Mouse (Mus musculus): ENCODE measurements around the gene Tmem88. TPM values are rescaled to one million over a fixed set of nuclear protein-coding genes. Genes with fewer than 3 reads are reported as not detected.

Tmem88 gene
- polyA plus RNA-seq, 1 experiment from 2014 or later: 0.18 TPM

DNA sequence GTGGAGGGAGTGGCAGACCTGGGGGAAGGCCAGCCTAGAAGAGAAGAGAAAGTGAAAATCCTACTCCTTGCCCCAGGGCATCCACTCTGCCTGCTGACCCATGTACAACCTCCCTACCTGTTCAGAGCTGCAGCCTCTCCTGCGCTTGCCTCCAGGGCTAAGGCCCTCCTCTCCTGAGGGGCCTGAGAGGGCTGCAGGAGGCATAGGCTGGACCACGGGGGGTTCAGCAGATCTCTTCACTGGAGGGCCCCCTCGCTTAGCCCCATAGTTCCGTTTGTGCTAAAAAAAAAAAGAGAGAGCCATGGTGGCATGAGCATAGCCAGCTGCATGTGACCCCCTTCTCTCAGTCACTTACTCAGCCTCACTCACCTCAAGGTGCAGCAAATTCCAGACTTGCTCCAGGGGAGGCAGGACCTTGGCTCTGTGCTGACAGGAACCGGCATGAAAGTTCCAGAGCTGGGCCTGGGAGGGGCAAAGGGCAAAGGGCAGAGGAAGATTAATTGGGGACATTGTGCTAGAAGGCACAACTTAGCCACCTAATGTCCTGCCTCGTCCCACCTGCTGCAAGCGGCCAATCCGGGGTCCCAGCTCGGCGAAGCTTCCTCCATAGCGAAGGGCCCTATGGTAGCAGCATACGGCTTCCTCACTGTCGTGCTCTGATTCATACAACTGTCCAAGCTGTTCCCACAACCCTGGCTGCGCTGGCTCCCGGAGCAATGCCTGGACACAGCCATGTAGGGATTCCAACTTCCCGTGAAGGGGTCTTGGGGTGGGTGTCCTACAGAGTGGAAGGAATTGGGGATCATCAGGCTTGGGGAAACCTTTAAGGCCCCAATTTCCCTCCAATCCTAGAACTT lies 9.1 kb upstream of the Tmem88 start:
- in situ Hi-C loops (cut with MboI; ENCODE audit: low pct_unique_long_range_greater_than_20kb): loop anchor here (25.0 kb wide), 1 partner anchor 580 kb away; the partner anchor contains the start of genes Ctdnep1, Elp5, Gabarap and Phf23
- ATAC-seq (no peak), DNase-seq (ENCODE audit: low read depth, low spot score) (no peak)
- ChIA-PET POLR2A (interaction anchor here (0.6 to 3.4 kb wide), 4 partner anchors 9 to 91 kb away, joined by 3 to 34 read pairs (median 5); partner anchors contain the start of gene Tmem88), CTCF (interaction anchor here (0.9 kb wide), 1 partner anchor 25 kb away, joined by 3 read pairs; no protein-coding TSS in a partner anchor)
- H3K27me3 ChIP-seq: no peaks in the 10 kb centered on the region
- no peak for TF ChIP-seq CTCF (IDR thresholded peaks at IDR 0.05)

DNA sequence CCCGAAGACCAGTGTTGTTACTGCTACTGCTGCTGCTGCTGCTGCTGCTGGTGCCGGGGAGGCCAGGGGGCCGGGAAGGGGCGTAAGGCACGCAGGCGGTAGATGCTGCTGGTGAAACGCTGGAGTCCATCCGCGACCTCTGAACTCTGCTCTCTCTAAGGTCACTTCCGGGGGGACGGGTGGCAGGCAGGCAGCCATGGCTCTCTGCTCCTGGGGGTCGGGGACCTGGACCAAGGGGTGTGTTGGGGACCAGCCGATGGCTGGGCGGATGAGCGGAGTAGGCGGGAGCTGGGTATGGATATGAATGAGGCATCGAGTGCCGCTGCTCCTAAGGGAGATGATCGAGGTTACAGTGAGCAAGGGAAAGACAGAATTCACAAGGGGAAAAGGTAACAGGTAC lies 8.2 kb upstream of the Tmem88 start:
- in situ Hi-C loops (cut with MboI; ENCODE audit: low pct_unique_long_range_greater_than_20kb): loop anchor here (25.0 kb wide), 1 partner anchor 581 kb away; the partner anchor contains the start of genes Ctdnep1, Elp5, Gabarap and Phf23
- ChIA-PET CTCF (no interaction called here), POLR2A (no interaction called here)
- no peak for TF ChIP-seq CTCF (IDR thresholded peaks at IDR 0.05)
- DNase-seq (ENCODE audit: low read depth, low spot score) (no peak), ATAC-seq (no peak)
- no peaks in the 10 kb centered on the region for H3K27me3 ChIP-seq

DNA sequence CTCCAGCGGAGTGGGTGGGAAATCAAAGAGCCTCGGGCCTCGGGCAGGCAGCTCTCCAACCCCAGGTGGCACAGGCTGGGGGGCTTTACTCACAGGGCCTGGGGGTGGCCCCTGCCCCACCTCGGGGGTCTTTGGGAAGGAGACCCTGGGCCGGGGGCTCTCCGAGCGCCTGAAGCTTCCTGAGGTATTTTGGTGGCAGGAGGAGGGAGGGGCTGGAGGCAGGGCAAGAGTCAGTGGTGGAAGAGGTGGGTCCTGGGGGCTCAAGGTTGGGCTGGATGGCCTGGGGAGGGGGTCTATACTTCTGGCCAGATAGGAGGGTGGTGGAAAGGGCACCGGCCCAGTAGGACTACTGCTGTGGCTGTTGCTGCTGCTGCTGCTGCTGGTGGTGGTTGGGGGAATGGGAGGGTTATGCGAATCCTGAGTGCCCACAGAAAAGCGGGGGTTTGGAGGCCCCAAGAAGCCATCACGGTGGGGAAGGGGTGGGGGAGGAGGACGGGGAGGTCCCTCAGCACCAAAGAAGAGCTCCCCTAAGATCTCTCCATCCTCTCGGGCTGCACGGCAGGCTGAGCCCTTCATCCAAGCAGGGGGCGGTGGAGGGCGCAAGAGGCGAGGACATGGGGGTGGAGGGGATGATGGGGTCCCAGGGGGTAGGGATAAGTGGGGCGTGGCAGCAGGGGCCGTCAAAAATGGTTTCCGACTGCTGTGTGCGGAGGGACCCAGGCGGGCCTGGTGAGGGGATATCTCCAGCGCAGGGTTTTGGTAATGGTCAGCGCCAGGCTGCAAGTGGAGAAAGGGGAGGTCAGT lies 7.6 kb upstream of the Tmem88 start:
- in situ Hi-C loops (cut with MboI; ENCODE audit: low pct_unique_long_range_greater_than_20kb): loop anchor here (25.0 kb wide), 1 partner anchor 582 kb away; the partner anchor contains the start of genes Ctdnep1, Elp5, Gabarap and Phf23
- CTCF ChIA-PET: no interaction called here
- POLR2A ChIA-PET: no interaction called here
- ATAC-seq: no peak
- DNase-seq (ENCODE audit: low read depth, low spot score): no peak
- H3K27me3 ChIP-seq: no peaks in the 10 kb centered on the region
- TF ChIP-seq CTCF (IDR thresholded peaks at IDR 0.05): no peak

DNA sequence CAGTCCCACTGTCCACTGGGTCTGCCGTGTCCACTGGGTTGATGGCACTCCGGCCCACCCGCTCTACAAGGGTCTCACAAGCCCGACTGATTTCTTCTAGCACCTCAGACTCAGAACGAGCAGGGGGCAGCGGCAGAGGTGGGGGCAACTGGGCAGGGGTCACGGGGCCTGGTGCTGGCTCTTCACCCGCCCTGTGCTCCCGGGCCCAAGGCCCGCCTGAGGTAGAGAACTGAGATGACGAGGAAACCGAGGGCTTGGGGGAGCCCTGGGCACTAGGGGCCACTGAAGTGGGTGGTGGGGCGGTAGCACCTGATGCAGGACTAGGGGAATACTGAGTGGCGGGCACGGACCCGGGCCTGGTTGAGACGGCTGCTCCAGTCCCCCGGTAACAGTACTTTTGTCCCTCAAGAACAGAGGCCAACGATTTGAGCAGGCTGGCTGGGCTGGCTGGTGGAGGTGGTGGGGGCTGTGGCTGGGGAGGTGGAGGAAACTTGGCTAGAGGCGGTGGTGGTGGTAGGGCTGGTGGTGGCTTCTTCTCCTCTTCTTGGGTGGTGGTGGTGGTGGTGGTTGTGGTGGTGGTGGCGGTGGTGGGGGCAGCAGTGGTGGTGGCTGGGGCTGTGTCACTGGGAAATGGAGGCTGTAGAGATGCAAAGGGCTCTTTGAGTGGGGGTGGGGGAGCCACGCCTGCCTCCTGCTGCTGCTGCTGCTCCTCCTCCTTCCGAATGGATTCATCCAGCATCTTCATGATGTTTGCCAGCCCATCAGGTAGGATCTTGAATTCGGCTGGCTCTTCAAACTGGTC lies 6.8 kb upstream of the Tmem88 start:
- ATAC-seq (no peak), DNase-seq (ENCODE audit: low read depth, low spot score) (no peak)
- no peak for TF ChIP-seq CTCF (IDR thresholded peaks at IDR 0.05)
- ChIA-PET POLR2A (no interaction called here), CTCF (no interaction called here)
- H3K27me3 ChIP-seq: no peaks in the 10 kb centered on the region
- in situ Hi-C loops (cut with MboI; ENCODE audit: low pct_unique_long_range_greater_than_20kb): loop anchor here (25.0 kb wide), 1 partner anchor 583 kb away; the partner anchor contains the start of genes Ctdnep1, Elp5, Gabarap and Phf23

DNA sequence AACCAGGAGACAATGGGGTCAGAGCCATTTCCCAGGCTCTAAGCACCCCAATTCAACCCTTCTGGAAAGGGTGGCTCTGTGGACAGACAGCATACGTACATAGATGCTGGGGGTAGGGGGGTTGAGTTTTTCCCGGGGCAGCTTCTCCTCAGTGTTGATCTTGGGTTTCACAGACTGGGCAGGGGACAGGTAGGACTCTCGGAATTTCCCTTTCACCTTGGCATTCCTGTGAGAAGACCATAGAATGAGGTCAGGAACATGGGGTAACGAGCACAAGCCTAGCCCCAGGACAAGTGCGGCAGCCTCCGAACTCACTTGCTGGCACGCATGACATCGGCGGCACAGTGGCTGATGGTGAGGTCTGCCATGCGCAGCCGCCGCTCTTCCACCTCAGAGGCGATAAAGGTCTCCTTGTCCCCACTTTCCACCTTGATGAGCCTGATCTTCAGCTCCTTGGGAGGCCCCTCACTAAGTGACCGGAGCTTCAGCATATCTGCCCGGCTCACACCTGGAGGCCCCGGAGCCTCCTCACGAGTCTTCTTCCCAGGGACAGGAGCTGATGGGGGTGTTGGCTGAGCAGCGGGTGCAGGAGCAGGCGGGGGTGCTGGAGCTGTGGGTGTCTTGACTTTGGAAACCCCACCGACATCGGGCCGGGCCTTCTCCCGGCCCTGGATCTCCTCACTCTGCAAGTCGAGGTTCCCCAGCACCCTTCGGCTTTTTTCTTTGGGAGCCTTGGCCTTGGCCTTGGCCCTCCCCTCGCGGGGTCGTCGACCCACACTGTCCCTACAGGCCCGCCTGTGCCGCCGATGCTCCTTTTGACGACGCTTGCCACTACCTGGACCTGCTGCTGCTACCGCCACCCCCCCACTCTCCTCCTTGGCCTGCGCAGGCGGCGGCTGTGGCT lies 5.9 kb upstream of the Tmem88 start:
- in situ Hi-C loops (cut with MboI; ENCODE audit: low pct_unique_long_range_greater_than_20kb): loop anchor here (25.0 kb wide), 1 partner anchor 583 kb away; the partner anchor contains the start of genes Ctdnep1, Elp5, Gabarap and Phf23
- no peak for ATAC-seq
- ChIA-PET POLR2A (no interaction called here), CTCF (no interaction called here)
- TF ChIP-seq CTCF (IDR thresholded peaks at IDR 0.05): no peak
- no peaks in the 10 kb centered on the region for H3K27me3 ChIP-seq
- no peak for DNase-seq (ENCODE audit: low read depth, low spot score)

DNA sequence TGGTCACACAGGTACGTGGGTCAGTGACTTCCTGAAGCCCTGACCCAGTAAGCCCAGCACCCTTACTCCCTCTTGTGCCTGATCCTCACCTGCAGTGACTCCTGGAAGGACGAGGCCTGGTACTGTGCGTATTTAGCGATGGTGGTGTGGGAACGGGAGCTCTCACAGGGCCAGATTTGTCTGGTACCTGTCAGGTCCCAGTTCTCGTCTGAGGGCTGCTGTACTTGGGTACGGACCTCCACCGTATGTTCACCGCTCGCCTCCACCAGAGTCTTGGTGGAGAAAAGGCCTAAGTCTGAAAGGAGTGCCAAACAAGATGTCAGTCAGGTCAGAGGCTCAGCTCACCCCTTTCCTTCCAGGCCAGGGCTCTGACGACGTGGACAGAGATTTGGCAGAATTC lies 4.0 kb upstream of the Tmem88 start:
- no peaks in the 10 kb centered on the region for H3K27me3 ChIP-seq
- ChIA-PET CTCF (interaction anchor here (0.9 kb wide), 1 partner anchor 144 kb away, joined by 3 read pairs; no protein-coding TSS in a partner anchor), POLR2A (interaction anchor here (1.0 to 1.5 kb wide), 2 partner anchors 17 to 22 kb away, joined by 3 to 6 read pairs; no protein-coding TSS in a partner anchor)
- in situ Hi-C loops (cut with MboI; ENCODE audit: low pct_unique_long_range_greater_than_20kb): loop anchor here (25.0 kb wide), 1 partner anchor 585 kb away; the partner anchor contains the start of genes Ctdnep1, Elp5, Gabarap and Phf23
- DNase-seq (ENCODE audit: low read depth, low spot score): no peak
- no peak for TF ChIP-seq CTCF (IDR thresholded peaks at IDR 0.05)
- no peak for ATAC-seq

DNA sequence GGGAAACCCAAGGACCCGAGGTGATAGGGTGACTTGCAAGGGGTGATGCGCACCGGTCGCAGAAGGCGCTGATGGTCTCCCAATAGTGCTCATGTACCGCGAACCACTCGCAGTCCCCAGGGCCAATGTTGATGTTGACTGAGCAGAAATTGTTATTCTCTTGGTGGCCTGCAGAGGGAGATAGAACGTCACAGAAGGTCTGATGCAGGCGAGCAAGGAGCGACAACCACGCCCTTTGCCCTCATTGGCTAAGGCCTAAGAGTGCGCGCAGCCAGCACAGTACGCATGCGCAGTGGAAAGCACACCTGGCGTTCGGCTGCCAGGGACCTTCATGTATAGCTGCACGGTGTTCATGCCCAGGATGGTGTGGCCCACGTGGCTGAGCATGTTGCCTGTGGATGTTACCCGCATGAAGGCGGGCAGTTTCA lies 3.2 kb upstream of the Tmem88 start:
- DNase-seq (ENCODE audit: low read depth, low spot score): no peak
- CTCF ChIA-PET: interaction anchor here (0.9 kb wide), 1 partner anchor 143 kb away, joined by 3 read pairs; no protein-coding TSS in a partner anchor
- in situ Hi-C loops (cut with MboI; ENCODE audit: low pct_unique_long_range_greater_than_20kb): loop anchor here (25.0 kb wide), 1 partner anchor 586 kb away; the partner anchor contains the start of genes Ctdnep1, Elp5, Gabarap and Phf23
- ATAC-seq: no peak
- POLR2A ChIA-PET: interaction anchor here (1.0 to 1.5 kb wide), 2 partner anchors 18 to 23 kb away, joined by 3 to 6 read pairs; no protein-coding TSS in a partner anchor
- TF ChIP-seq CTCF (IDR thresholded peaks at IDR 0.05): no peak
- no peaks in the 10 kb centered on the region for H3K27me3 ChIP-seq

DNA sequence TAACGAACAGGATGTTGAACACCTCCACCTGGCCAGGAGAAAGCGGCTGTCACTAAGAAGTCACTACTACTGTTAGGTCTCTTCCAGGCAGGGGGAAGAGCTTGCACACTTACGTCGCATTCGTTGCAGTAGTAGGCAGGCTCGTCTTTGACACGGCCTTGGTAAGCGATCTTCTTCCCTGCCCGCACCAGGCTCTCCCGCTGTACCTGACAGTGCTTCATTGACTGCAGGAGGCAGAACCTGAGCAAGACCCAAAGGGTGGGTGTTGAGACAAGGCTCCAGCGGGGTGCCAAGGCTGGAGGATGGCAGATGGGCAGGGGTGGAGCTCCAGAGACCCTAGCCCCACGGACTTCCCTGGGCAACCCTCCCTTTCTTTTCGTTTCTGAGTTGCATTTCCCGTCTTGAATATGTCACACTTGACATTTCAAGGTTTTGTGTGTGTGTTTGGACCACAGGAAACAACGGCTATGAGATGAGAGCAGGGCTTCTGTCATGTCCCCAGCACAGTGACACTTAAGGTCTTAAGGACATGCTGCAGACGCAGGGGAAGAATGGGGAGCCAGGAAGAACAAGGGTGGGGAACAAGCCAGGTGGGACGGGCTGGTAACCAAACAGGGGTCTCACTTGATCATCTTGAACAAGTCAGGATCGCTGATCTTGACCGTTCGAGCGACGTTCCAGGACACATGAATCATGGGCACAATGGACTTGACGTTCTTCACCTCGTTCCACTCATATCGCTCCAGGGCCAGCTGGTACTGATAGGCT lies 2.2 kb upstream of the Tmem88 start:
- ChIA-PET CTCF (no interaction called here), POLR2A (interaction anchor here (1.2 kb wide), 1 partner anchor 17 kb away, joined by 3 read pairs; no protein-coding TSS in a partner anchor)
- in situ Hi-C loops (cut with MboI; ENCODE audit: low pct_unique_long_range_greater_than_20kb): loop anchor here (25.0 kb wide), 1 partner anchor 587 kb away; the partner anchor contains the start of genes Ctdnep1, Elp5, Gabarap and Phf23
- H3K27me3 ChIP-seq: no peaks in the 10 kb centered on the region
- ATAC-seq: no peak
- no peak for DNase-seq (ENCODE audit: low read depth, low spot score)
- no peak for TF ChIP-seq CTCF (IDR thresholded peaks at IDR 0.05)

Measured in Patski (cell line).